Mouse (Mus musculus): ENCODE results near the gene Ptprb. TPM values are rescaled to one million over a fixed set of nuclear protein-coding genes. Genes with fewer than 3 reads are reported as not detected.
A peak's percentile ranks its signal among the peaks of the same experiment; 100 is the strongest.

The Ptprb gene
- total RNA-seq, 4 experiments from 2014 or later: 17.3 to 18.3 (median 17.9) TPM

GRCm38 (mm10) chr10:116370991-116371725, 95.8 kb downstream of the Ptprb start:
- no peak for DNase-seq (ENCODE audit: low spot score in 2 of 2)

GRCm38 (mm10) chr10:116374111-116374510, 98.8 kb downstream of the Ptprb start:
- DNase-seq (ENCODE audit: low spot score in 2 of 2): no peak

- DNase-seq (ENCODE audit: low spot score in 2 of 2): no peak
These were observed 101.5 kb downstream of the Ptprb start for GRCm38 (mm10) chr10:116376853-116377252.

- DNase-seq (ENCODE audit: low spot score in 2 of 2): no peak
These were observed 107.7 kb downstream of the Ptprb start for GRCm38 (mm10) chr10:116382826-116383685.

- no peak for DNase-seq (ENCODE audit: low spot score in 2 of 2)
These were observed 109.1 kb downstream of the Ptprb start for GRCm38 (mm10) chr10:116384401-116384800.

- peak in 1 of 2 experiments; percentile 7 for DNase-seq (ENCODE audit: low spot score in 2 of 2)
These were observed 111.1 kb downstream of the Ptprb start for GRCm38 (mm10) chr10:116386391-116386885.

GRCm38 (mm10) chr10:116388840-116389239, 113.5 kb downstream of the Ptprb start:
- DNase-seq (ENCODE audit: low spot score in 2 of 2): no peak

- DNase-seq (ENCODE audit: low spot score in 2 of 2): peak in 1 of 2 experiments; percentile 36
These were observed 118.6 kb downstream of the Ptprb start for GRCm38 (mm10) chr10:116393790-116394475.

- DNase-seq (ENCODE audit: low spot score in 2 of 2): no peak
These were observed 119.3 kb downstream of the Ptprb start for GRCm38 (mm10) chr10:116394585-116394984.

GRCm38 (mm10) chr10:116396279-116396678, 121.0 kb downstream of the Ptprb start:
- no peak for DNase-seq (ENCODE audit: low spot score in 2 of 2)

- no peak for DNase-seq (ENCODE audit: low spot score in 2 of 2)
These were observed 121.6 kb downstream of the Ptprb start for GRCm38 (mm10) chr10:116396966-116397365.

- no peak for DNase-seq (ENCODE audit: low spot score in 2 of 2)
These were observed 122.2 kb downstream of the Ptprb start for GRCm38 (mm10) chr10:116397573-116397972.

- no peak for DNase-seq (ENCODE audit: low spot score in 2 of 2)
These were observed 122.7 kb downstream of the Ptprb start for GRCm38 (mm10) chr10:116397973-116398372.

GRCm38 (mm10) chr10:116402742-116403425, 127.6 kb downstream of the Ptprb start:
- no peak for DNase-seq (ENCODE audit: low spot score in 2 of 2)

- peak in 1 of 2 experiments; percentile 16 for DNase-seq (ENCODE audit: low spot score in 2 of 2)
These were observed 128.4 kb downstream of the Ptprb start for GRCm38 (mm10) chr10:116403679-116404078.

GRCm38 (mm10) chr10:116405011-116405410, 129.7 kb downstream of the Ptprb start:
- DNase-seq (ENCODE audit: low spot score in 2 of 2): no peak

GRCm38 (mm10) chr10:116407684-116408359, 132.5 kb downstream of the Ptprb start:
- no peak for DNase-seq (ENCODE audit: low spot score in 2 of 2)

GRCm38 (mm10) chr10:116410826-116411225, 135.5 kb downstream of the Ptprb start:
- no peak for DNase-seq (ENCODE audit: low spot score in 2 of 2)

- DNase-seq (ENCODE audit: low spot score in 2 of 2): no peak
These were observed 140.8 kb downstream of the Ptprb start for GRCm38 (mm10) chr10:116416142-116416541.

- no peak for DNase-seq (ENCODE audit: low spot score in 2 of 2)
These were observed 141.4 kb downstream of the Ptprb start for GRCm38 (mm10) chr10:116416726-116417125.
